Mouse (Mus musculus): ENCODE measurements around the gene Ctsw. TPM values are rescaled to one million over a fixed set of nuclear protein-coding genes. Genes with fewer than 3 reads are reported as not detected.

The Ctsw gene
- total RNA-seq, 2 experiments from 2014 or later = 0.24 to 0.50 TPM

DNA sequence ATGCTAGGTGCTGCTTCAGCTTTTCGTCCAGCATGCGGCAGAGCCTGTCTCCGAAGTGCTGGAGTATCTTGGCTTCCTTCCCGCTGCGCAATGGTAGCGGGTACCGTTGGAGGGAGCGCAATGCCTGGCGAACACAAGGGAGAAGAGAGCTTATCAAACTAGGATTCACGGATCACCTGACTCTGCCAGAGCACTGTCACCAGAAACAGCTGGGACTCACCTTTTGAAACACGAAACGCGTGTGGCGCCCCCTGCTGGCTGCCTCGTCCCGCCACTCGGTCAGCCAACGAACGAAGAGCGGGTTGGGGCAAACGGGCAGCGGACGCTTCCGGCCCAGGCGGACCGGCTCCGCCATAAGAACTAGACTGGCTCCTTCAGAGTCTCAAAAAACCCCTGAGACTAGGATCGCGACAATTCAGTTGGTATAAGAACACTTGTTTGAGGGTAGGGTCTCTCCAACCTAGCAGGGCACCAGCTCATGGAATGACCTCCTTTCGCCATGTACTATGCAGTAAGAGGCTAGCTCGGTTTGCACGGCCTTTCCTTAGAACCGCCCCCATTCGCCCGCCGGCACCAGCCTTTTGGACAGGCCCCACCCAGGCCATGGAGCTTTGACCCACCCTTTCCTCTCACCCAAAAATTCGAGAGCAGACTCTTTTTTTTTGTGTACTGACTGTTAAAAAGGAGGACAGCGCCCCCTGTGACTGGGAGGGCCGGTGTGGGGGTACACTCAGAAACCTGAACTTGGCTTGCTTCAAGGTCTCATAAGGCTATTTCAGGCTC lies 19.7 kb upstream of the Ctsw start, which contains the start of gene Mus81:
Gene Mus81, minus strand, starts transcription at position 635 of the 783 bp plus-strand sequence.
- peak; percentile 98 for DNase-seq

DNA sequence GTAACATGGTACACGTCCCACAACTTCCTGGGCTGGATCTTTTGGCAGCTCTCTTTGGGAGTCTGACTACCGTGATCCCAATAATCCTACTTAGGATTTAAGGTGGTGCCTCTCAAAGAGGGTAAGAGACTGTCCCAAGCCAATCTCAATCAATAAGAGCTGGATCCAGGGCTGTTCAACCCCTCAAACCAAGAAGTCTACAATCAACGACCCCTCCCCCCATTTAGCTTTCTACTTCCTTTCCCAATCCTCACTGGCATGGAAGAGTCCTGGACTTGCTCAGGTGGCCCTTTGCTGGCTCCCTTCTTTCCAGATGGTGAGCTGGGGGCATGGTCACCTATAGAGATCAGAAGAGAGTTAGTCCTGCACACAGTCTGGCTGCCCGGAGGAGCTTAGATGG lies 18.5 kb upstream of the Ctsw start:
- DNase-seq = no peak

DNA sequence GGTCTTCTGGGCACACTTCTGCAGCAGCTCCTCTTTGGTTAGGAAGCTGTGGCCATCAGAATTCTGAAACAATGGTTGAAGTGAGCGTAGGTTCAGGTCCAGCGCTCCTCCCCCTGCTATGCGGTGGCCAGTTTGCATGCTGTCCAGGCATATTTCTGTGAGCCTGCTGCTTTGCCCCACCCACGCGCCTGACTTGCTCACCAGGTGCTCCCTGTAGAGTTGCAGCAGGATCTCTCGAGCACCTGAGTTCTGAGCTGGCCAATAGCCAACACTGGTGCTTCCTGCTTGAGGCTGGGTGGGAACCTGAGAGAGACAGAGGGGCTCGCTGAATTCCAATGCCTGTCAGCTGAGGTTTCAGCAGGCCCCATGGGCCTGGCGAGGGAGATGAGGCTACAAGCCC lies 18.0 kb upstream of the Ctsw start:
- DNase-seq = no peak

DNA sequence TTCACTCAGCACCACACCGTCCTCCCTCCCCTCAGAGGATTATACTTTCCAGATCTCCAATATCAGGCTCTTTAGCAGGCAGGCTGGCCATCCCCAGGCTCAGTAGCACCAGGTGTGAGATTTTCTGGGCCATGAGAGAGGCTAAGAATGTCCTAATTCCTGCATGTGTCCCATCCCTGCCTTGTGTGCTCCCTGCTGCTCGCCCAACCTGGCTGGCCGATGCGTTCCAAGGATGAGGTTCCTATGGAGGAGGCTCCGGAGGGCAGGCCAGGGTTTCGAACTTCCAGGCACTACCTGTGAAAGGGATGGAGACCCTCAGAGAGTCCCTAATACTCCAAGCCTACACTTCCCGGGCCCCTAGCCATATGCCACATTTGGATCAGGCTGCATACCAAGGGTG lies 17.5 kb upstream of the Ctsw start:
- no peak for DNase-seq

DNA sequence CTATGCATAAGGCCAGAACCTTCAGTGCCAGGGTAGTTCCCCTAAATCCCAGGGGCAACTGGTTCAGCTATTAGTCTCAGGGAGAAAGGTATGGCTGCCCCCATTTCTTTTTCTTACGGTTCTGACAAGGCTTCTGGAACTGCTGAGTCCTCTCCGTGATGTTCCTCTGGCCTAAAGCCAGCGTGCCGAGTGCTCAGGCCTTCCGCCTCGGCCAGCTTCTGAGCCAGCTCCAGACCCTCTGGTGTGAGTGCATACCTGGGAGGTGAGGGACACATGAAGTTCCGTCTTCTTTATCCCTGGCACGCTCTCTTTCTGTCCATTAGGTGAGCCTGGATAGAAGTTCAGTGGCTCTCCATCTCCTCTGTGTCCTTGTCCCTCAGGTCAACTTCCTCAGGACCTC lies 17.1 kb upstream of the Ctsw start:
- no peak for DNase-seq

DNA sequence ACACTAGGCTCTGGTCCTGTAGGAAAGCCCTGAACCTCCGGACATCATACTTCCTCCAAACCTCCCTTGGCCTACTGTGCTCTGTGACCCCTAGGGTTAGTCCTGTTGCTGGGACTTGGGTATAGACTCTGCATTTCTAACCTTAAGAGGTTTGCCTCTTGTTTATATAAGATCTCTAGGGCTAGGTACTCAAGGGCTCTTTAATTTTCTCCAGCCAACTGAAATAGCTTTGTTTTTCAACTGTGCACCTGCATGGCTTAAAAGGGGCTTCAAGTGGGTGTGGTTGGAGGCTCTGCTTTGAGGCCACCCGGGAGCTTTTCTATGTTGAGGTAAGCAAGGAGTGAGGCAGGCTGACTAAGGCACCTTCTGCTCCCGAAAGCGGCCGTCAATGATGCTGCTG lies 16.2 kb upstream of the Ctsw start:
- no peak for DNase-seq

DNA sequence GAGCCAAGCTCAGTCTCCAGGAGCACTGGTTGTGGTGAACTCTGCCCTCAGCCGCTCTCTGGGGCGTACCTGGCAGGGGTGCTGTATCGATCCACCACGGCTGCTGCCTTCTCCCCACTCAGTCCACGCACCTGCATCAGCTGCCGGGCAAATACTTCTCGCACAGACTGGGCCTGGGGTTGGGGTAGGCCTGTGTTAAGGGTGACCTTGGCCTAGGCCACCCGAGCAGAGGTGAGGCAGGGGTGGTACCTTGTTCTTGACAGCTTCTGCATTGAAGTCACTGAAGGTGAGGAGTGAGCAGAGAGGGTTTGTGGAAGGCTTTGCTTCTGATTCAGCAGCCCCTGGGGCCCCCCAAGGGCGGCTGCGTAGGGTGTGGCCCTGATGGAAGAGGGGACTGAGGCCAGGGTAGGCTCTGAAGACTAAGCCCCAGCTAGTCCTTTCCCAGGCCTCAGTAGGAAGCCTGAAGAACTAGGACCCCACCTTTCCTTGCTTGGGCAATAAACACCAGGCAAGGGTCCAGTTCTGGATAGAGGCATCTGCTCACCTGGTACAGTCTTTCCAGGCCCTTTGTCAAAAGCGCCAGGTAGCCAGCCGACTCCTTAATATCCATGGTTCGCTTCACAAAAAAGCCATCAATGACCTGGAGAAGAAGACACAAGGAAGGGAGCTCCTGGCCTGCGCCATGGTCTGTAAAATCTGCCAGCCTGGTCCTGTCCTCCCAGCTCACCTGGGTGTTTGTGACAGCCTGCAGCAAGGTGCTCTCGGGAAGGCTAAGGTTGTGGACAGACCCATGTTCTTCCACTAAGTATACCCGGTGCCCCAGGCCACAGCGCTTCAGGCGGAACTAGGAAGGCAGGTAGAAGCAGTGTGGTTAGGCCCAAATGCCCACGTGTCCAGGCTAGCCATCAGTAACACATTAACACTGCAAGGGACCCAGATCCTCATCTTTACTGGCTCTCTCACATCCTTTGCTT lies 15.4 kb upstream of the Ctsw start:
- no peak for DNase-seq

DNA sequence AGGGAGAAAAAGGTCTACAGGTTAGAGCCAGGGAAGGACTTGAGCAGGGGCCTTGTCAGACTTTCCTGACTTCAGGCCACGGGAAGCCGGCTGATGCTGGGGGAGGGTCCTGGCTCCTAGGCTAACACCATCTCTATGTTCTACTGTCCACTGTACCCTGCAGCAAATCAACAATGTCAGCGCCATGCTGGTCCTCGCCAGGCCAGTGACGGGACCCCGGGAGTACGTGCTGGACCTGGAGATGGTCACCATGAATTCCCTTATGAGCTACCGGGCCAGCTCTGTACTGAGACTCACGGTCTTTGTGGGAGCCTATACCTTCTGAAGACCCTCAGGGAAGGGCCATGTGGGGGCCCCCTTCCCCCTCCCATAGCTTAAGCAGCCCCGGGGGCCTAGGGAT lies 13.1 kb upstream of the Ctsw start:
- no peak for DNase-seq

DNA sequence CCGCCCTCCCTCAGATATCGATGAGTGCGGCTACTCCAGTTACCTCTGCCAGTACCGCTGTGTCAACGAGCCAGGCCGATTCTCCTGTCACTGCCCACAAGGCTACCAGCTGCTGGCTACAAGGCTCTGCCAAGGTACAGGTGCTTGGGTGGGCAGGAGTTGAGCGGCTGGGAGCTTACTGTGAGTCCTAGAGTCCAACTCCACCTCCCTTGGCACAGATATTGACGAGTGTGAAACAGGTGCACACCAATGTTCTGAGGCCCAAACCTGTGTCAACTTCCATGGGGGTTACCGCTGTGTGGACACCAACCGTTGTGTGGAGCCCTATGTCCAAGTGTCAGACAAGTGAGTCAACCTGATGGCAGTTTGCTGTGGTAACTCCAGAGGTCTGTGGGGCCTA lies 11.7 kb upstream of the Ctsw start:
- DNase-seq = no peak

DNA sequence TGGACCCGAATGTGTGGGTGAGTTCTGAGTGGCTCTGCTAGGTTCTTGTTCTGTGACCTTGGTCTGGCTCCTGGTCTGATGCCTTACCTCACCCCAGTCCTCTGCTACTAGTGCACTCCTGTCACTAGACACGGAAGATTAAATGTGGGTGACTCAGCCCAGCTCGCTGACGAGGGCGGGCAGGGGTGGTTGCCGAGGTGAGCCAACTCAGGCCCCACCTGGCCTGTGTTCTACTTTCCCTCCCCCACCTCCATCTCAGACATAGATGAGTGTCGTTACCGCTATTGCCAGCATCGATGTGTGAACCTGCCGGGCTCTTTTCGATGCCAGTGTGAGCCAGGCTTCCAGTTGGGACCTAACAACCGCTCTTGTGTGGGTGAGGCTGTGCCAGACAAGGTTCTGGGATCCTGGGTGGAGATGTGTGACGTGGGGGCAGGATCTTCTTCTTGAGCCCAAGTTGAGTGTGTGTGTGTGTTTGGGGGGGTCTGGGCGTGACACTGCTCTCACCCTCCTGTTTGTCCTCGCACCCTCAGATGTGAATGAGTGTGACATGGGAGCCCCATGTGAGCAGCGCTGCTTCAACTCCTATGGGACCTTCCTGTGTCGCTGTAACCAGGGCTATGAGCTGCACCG lies 9.5 kb upstream of the Ctsw start:
- no peak for DNase-seq

DNA sequence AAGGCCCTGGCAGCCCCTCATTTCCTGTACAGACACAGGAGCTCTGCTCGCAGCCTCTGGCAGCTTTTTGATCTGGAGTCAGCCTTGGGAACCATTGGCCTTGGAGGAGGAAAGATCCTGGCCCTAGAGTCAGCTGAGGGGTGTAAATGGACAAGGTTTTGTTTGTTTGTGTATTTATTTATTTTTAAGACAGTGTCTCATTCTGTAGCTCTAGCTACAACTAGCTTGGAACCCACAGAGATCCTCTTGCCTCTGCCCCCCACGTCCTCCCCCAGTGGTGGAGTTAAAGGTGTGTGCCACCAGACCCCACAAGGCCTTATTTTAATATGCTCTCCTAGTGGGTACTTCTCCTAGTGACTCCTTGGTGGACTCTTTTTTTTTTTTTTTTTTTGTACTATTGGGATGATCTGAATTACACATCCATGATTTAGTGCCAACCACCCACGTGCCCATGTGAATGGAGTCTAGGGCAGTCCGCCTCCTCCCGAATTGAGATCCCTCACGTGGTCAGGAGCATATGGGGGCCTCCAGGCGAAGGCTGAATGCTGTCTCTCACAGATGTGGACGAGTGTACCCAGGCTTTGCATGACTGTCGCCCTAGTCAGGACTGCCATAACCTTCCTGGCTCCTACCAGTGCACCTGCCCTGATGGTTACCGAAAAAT lies 8.8 kb upstream of the Ctsw start:
- no peak for DNase-seq

DNA sequence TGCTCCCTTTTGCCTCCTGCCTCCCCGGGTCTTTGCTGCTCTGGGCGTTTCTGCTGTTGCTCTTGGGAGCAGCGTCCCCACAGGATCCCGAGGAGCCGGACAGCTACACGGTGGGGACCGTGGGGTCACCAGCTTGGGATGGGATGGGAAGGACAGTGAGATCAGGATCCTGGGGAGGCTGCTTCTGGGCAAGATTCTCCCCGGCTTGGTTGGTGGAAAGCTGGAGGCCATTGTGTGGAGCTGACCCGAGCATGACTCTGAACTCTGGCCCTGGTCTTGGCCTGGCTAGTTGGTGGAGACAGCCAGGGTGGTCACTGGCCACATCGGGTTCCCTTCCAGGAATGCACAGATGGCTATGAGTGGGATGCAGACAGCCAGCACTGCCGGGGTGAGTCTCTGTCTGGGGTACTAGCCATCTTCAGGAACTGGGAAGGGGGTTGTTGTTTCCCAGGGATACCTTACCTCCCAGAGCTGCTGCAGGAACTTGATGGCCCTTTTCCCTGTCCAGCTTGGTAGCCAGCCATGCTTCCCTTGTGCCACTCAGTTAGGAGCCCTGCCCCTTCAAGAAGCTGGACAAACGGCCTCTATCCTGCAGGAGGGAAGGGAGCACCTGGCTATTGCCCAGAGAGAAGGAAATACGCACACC lies 6.9 kb upstream of the Ctsw start:
- peak; percentile 33 for DNase-seq

DNA sequence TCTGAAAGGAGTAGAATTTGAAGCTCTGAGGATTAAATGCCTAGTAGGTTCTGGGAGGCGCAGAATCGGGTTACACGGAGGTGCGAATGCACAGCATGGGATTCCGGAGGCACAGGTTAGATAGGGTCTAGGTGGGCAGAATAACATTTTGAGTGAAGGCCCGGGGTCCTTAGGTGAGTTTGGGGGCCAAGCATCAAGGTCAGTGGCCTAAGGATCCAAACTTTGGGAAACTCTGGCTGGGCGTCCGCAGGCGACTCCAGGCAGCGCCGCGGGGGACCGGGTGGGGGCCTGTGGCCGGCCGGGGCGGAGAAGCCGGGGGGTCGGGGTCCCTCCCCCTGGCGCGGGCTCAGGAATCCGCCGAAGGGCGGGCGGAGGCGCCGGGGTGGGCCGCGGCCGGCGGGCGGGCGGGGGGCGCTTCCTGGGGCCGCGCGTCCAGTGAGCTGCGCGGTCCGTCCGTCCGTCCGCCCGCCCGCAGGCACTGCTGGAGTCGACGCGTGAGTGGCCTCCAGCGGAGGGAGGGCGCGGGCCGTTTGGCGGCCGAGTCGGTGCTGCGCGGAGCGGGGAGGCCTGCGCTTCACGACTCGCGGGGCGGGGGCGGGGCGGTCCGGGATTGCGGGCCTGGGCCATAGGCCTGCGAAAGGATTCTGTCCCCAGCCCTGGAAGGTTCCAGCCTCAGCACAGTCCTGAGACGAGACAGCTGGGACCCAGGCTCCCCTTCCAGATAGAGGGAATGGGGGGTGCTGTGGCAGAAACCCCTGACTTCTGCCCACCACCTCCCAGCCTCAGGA lies 6.2 kb upstream of the Ctsw start:
- DNase-seq = peak; percentile 69

DNA sequence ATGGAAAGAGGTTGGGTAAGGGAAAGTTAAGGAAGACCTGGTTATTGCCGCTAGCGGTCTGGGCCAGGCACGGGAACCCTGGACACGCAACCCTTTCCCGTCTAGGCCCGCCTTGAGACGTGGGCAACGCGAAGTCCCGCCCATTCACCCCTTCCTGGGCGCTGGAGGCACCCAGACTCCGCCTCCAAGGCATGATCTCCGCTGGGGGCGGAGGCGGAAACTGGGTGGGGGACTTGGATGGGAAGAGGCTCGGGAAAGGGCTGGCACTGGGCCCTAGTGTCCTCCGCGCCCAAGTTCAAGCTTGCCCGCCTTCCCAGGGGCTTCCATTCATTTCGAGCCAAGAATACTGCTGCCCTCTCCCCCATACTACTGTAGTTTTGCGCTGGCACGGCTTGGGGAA lies 5.4 kb upstream of the Ctsw start, which contains the start of gene Efemp2:
Gene Efemp2, plus strand, starts transcription at position 235 of the 400 bp plus-strand sequence.
- DNase-seq = peak; percentile 85

DNA sequence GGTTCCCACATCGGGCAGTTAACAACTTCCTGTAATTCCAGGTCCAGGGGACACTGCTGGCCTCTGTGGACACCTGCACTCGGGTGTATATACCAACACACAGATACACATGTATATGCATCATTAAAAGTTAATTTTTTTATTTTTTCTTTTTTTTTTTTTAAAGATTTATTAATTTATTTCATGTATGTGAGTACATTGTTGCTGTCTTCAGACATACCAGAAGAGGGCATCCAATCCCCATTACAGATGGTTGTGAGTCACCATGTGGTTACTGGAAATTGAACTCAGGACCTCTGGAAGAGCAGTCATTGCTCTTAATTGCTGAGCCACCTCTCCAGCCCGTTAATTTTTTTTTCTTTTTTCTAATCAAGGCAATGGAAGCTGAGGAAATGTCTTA lies 4.5 kb upstream of the Ctsw start:
- DNase-seq = no peak

DNA sequence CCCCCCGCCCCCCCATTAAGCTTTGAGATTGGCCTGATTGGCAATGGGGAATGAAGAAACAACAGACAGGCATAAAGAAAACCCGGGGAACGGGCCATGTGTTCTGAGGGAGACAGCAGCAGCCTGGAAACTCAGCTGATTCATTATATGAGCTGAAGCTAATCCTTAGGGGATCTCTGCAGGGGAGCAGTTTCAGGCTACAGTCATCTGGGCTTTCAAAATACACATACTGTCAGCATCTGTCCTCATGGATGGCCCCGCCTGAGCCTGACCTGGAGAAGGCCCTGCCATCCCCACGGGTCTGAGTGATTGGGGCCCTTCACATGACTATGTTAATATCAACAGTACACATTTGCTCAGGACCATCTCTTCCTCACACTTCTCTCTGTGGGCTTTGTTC lies 3.5 kb upstream of the Ctsw start:
- no peak for DNase-seq

DNA sequence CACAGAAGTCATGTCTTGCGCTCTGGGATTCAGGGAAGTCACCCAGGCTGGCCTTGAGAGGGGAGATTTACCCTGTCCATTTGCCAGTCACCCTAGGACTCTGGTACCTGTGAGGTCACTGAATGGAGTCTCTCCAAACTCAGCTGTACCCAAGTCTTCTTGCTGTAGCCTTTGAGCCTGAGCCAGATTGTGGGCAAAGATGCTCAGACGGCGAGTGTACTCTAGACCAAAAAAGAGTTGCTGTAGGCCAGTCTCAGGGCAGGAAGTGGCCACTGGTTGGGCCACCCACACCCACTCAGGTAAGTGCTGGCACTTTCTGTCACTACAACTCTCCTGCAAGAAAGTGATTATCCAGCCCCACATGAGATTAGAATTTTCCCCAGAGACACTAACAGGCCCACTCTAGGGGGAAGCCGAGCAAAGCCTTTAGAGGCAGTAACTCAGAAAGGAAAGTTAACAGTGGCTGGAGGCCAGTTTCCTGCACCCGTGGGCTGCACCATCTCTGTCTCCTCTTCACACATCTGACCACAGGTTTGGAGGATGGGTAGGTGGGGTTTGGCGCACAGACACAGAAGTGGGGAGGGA lies 1.3 kb downstream of the Ctsw start:
- DNase-seq = no peak

DNA sequence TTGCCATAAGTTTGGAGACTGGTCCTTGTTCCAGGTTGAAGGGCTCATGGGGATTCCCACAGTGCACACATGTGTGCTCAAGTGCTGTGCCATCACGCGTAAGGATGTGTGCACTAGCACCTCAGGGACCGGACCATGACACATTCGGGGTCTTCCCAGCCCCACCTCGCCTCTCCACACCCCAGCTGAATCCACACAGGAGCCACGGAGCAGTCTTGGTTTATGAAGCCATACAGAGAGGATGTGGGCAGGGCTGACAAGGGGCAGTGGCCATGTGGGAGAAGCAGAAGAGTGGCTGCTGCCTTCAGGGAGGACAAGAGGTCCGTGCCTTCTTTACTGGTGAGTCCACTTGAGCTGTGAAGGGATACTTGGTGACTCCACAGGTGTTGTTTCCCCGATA lies 3.3 kb downstream of the Ctsw start:
- DNase-seq = no peak

DNA sequence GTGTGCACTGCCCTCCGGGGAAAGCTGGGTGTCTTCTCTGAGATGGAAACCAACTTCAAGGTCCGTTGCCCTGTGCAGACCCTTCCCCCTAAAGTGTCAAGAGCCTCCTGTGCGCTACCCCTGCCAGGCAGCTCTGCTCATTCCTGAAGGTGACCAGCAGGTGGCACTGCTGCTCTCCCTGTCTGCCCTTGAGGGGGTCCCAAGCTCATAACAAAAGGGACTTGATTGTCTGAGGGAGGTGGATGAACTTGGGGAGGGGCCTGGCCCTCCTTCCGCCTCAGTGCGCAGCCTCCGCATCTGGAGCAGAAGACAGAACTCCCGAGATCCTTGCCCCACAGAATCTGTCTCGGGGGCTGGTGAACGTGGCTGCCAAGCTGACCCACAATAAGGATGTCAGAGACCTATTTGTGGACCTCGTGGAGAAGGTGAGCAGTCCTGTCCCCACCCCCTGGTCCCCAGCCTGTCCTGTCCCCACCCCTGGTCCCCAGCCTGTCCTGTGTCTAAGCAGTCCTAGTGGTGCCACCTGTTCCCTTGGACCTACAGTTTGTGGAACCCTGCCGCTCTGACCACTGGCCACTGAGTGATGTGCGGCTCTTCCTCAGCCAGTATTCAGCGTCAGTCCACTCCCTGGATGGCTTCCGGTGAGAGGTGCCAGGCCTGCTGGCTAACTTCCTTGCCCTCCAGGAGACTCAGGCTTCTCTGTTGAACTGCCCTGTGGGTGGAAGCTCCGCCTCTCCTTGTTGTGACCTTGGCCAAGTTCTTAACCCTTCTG lies 4.3 kb downstream of the Ctsw start:
- peak; percentile 75 for DNase-seq

DNA sequence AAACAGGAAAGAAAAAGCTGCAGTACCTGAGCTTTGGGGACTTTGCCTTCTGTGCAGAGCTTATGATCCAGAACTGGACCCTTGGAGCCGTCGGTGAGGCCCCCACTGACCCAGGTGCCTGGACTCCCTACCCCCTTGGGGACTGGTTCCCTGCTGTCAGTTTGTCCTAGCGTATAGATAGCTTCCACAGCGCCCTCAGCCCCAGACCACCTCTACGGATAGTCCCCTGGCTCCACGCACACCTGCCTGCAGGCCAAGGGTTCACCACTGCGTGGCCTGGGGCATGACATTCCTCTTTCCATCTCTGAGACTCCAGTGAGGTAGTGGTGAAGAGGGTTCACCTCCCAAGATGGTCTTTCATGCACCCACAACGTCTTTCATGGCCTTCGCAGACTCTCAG lies 5.1 kb downstream of the Ctsw start:
- DNase-seq = no peak
